Mouse (Mus musculus): ENCODE measurements around the gene Vps25. TPM values are rescaled to one million over a fixed set of nuclear protein-coding genes. Genes with fewer than 3 reads are reported as not detected.

Vps25 gene
- polyA plus RNA-seq, 1 experiment from 2014 or later = 155 TPM

DNA sequence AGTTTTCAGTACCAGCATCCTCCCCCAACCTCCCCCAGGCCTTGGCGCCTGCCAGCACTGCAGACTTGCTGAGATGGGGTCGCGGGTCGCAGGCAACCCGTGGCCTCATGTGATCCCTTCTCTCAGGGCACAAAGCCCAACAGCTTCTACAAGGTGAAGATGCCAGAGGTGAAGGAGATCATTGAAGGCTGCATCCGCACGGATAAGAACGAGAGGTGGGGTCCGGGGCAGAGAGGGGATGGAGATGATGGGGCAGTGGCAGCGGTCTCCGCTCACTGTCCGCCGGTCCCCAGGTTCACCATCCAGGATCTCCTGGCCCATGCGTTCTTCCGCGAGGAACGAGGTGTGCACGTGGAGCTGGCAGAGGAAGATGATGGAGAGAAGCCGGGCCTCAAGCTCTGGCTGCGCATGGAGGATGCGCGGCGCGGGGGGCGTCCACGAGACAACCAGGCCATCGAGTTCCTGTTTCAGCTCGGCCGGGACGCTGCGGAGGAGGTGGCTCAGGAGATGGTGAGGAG is 11.5 kb downstream of the Vps25 start:
- 34% methylated on average over 31 of the region's 31 CpGs for WGBS
- Histone ChIP-seq H3K9me3 (ENCODE audit: control insufficient read depth, low read length) (no peaks in the 10 kb centered on the region), H3K36me3 (ENCODE audit: control insufficient read depth, insufficient read depth, low read length) (no peaks in the 10 kb centered on the region), H3K4me1 (ENCODE audit: control insufficient read depth, insufficient read depth, low read length) (peaks cover 36% of the 10 kb centered on the region), H3K27me3 (replicated peaks; ENCODE audit: control insufficient read depth, insufficient read depth, low read length) (peaks cover 9% of the 10 kb centered on the region; the same call in 1 of the 2 replicates), H3K9ac (ENCODE audit: low read depth, low read length) (peak overlapping the region; percentile 49), H3K4me2 (ENCODE audit: low read depth, low read length) (peak overlapping the region; percentile 44), H3K27ac (ENCODE audit: low read length) (no peak overlapping the region), H3K4me3 (ENCODE audit: low read length) (peak overlapping the region; percentile 27)
- no peak for ATAC-seq

DNA sequence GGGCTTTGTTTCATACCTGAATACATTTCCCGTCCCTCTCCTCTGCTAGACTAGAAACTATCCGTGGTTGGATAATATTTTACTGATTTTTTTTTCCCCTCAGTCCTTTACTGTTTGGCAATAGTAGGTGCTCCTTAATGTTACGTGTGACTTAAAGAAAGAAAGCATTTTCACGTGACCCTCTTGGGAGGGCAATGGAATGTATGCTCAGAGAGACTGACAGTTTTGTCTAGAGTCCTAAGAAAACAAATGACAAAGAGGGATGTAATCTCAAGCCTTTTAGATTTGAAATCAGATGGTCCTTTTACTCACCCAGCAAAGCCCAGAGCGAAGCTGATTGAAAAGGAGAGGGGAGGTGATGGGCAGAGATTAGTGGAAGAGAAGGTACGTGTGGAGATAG is 12.4 kb downstream of the Vps25 start:
- Histone ChIP-seq H3K4me2 (ENCODE audit: low read depth, low read length) (no peak overlapping the region), H3K4me1 (ENCODE audit: control insufficient read depth, insufficient read depth, low read length) (peaks cover 34% of the 10 kb centered on the region), H3K9ac (ENCODE audit: low read depth, low read length) (no peak overlapping the region), H3K27ac (ENCODE audit: low read length) (no peak overlapping the region), H3K27me3 (replicated peaks; ENCODE audit: control insufficient read depth, insufficient read depth, low read length) (peaks cover 9% of the 10 kb centered on the region; the same call in 1 of the 2 replicates), H3K9me3 (ENCODE audit: control insufficient read depth, low read length) (no peaks in the 10 kb centered on the region), H3K36me3 (ENCODE audit: control insufficient read depth, insufficient read depth, low read length) (no peaks in the 10 kb centered on the region), H3K4me3 (ENCODE audit: low read length) (no peak overlapping the region)
- WGBS = 51% methylated on average over 6 of the region's 6 CpGs
- ATAC-seq = no peak

DNA sequence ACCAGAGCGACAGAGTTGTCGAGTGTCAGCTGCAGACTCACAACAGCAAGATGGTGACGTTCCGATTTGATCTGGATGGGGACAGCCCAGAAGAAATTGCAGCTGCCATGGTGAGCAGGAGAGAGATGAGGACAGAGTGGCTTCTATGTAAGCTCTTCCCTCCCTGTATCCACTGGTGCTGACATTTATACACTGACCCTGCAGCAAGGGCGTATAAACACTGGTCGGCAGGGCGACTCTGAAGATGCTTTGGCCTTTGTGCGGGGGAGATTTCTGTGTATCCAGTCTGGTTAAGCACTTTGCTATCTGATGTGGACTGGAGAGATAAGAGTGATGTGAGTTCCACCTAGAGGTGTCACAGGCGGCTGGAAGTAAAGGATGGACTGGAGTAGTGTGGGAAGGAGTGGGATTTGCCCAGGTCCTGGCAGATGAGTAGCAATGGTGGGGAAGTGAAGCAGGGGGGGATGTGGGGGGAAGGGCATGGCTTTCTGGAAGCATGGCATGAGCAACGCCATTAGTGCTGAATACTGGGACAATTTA is 16.1 kb downstream of the Vps25 start:
- Histone ChIP-seq H3K9me3 (ENCODE audit: control insufficient read depth, low read length) (no peaks in the 10 kb centered on the region), H3K9ac (ENCODE audit: low read depth, low read length) (no peak overlapping the region), H3K27me3 (replicated peaks; ENCODE audit: control insufficient read depth, insufficient read depth, low read length) (no peaks in the 10 kb centered on the region), H3K36me3 (ENCODE audit: control insufficient read depth, insufficient read depth, low read length) (no peaks in the 10 kb centered on the region), H3K4me2 (ENCODE audit: low read depth, low read length) (no peak overlapping the region), H3K4me1 (ENCODE audit: control insufficient read depth, insufficient read depth, low read length) (peaks cover 11% of the 10 kb centered on the region), H3K27ac (ENCODE audit: low read length) (no peak overlapping the region), H3K4me3 (ENCODE audit: low read length) (no peak overlapping the region)
- peak; percentile 77 for ATAC-seq
- 20% methylated on average over 10 of the region's 10 CpGs for WGBS

DNA sequence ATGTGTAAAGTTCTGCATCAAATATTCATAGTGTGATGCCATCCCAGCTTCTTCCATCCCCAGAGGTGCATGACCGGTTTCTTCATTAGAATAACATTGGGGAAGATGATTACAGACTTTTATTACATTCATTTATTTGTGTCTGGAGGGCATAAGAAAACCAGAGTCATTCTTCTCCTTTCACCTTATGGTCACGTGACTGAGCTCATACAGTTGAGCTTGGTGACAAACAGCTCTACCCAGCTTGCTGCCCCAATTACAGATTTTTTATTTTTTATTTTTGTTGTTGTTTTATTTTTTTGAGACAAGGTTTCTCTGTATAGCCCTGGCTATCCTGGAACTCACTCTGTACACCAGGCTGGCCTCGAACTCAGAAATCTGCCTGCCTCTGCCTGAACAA is 18.9 kb downstream of the Vps25 start:
- Histone ChIP-seq H3K4me1 (ENCODE audit: control insufficient read depth, insufficient read depth, low read length) (peaks cover 19% of the 10 kb centered on the region), H3K27me3 (replicated peaks; ENCODE audit: control insufficient read depth, insufficient read depth, low read length) (no peaks in the 10 kb centered on the region), H3K4me3 (ENCODE audit: low read length) (no peak overlapping the region), H3K36me3 (ENCODE audit: control insufficient read depth, insufficient read depth, low read length) (no peaks in the 10 kb centered on the region), H3K27ac (ENCODE audit: low read length) (no peak overlapping the region), H3K4me2 (ENCODE audit: low read depth, low read length) (no peak overlapping the region), H3K9me3 (ENCODE audit: control insufficient read depth, low read length) (no peaks in the 10 kb centered on the region), H3K9ac (ENCODE audit: low read depth, low read length) (no peak overlapping the region)
- ATAC-seq = no peak
- WGBS = 88% methylated on average over 3 of the region's 3 CpGs

DNA sequence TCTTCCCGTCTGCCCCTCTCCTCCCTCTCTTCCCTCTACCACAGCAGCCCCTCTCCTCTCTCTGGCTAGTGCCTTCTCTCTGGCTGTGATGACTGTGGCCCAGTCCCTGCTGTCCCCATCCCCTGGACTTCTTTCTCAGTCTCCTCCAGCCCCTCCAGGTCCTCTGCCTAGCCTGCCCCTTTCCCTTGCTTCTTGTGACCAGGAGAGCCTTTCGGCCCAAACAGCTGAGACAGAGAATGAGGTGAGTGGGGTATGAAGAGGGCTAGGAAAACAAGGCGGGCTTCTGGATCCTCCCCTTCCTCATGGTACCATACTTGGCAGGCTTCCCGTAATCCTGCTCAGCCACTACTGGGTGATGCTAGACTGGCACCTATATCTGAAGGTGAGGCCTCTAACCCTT is 21.8 kb downstream of the Vps25 start:
- Histone ChIP-seq H3K4me3 (ENCODE audit: low read length) (no peak overlapping the region), H3K4me2 (ENCODE audit: low read depth, low read length) (no peak overlapping the region), H3K36me3 (ENCODE audit: control insufficient read depth, insufficient read depth, low read length) (no peaks in the 10 kb centered on the region), H3K9me3 (ENCODE audit: control insufficient read depth, low read length) (no peaks in the 10 kb centered on the region), H3K27me3 (replicated peaks; ENCODE audit: control insufficient read depth, insufficient read depth, low read length) (no peaks in the 10 kb centered on the region), H3K27ac (ENCODE audit: low read length) (no peak overlapping the region), H3K9ac (ENCODE audit: low read depth, low read length) (no peak overlapping the region), H3K4me1 (ENCODE audit: control insufficient read depth, insufficient read depth, low read length) (peaks cover 29% of the 10 kb centered on the region)
- ATAC-seq = no peak
- WGBS = 75% methylated on average over 4 of the region's 4 CpGs

DNA sequence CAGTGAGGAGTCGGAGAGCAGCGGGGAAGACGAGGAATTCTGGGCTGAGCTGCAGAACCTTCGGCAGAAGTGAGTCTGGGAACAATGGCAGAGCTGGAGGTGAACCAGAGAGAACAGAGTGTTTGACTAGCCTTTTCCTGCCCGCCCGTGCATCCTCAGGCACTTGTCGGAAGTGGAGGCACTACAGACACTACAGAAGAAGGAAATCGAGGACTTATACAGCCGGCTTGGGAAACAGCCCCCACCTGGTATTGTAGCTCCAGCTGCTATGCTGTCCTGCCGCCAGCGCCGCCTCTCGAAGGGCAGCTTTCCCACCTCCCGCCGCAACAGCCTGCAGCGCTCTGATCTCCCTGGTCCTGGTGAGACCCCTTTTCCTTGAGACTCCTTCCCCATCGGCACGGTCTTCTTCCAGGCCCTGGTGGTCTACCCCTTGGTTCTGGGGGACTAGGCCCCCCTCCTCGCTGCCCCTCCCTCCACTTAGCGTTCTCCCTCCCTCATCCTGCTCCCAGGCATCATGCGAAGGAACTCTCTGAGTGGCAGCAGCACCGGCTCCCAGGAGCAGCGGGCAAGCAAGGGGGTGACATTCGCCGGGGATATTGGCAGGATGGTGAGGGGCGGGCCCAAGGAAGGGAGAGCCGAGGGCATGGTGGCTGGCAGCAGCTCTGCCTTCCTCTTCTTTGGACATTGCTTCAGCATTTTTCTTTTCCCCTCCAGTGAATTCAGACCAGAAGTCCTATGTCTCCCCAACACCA is 23.0 kb downstream of the Vps25 start:
- Histone ChIP-seq H3K4me3 (ENCODE audit: low read length) (peak overlapping the region; percentile 63), H3K9ac (ENCODE audit: low read depth, low read length) (peak overlapping the region; percentile 68), H3K27ac (ENCODE audit: low read length) (peak overlapping the region; percentile 84), H3K4me1 (ENCODE audit: control insufficient read depth, insufficient read depth, low read length) (peaks cover 29% of the 10 kb centered on the region), H3K4me2 (ENCODE audit: low read depth, low read length) (peak overlapping the region; percentile 82), H3K9me3 (ENCODE audit: control insufficient read depth, low read length) (no peaks in the 10 kb centered on the region), H3K27me3 (replicated peaks; ENCODE audit: control insufficient read depth, insufficient read depth, low read length) (no peaks in the 10 kb centered on the region), H3K36me3 (ENCODE audit: control insufficient read depth, insufficient read depth, low read length) (no peaks in the 10 kb centered on the region)
- no peak for ATAC-seq
- WGBS = 44% methylated on average over 26 of the region's 27 CpGs

DNA sequence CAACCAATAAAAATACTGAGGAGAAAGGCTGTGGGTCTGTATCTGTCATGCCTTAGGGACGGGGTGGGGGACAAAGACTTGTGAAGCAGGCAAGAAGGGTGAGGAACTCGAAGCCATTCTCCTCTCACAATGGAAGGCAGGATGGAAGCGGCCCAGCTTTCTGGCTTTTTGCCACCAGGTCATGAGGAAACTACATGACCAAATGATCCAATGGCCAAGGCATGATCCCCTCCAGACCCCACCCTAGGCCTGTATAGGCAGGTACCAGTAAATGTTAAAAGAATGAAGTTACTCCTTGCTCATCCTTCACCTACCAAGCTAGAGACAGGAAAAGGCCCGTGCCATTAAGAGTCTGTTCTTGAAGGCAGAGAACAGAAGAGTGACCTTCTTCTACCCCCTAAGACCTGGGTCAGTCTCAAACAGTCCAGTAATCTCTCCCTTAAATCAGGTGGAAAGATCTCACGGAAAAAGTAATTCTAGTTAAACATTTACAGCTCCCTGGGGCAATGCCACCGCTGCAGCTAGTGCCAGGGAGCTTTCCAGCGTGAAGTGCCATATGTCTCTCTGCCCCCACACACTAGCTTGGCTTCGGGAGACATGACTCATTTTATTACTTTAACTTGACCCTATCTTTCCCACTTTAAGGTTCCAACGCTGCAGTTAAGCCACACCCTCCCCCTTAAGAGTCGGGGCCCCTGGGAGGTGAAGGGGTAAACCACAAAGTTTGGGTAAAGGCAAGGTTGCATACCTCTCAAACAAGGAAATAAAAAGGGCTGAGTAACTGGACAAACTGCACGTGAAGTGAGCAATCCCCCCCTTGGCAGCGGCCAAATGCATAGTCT is 24.1 kb downstream of the Vps25 start:
- peaks cover 29% of the 10 kb centered on the region for H3K4me1 ChIP-seq (ENCODE audit: control insufficient read depth, insufficient read depth, low read length)
- peak overlapping the region; percentile 84 for H3K27ac ChIP-seq (ENCODE audit: low read length)
- H3K9ac ChIP-seq (ENCODE audit: low read depth, low read length) = peak overlapping the region; percentile 68
- peak overlapping the region; percentile 82 for H3K4me2 ChIP-seq (ENCODE audit: low read depth, low read length)
- 42% methylated on average over 12 of the region's 12 CpGs for WGBS
- peak overlapping the region; percentile 63 for H3K4me3 ChIP-seq (ENCODE audit: low read length)
- H3K36me3 ChIP-seq (ENCODE audit: control insufficient read depth, insufficient read depth, low read length) = no peaks in the 10 kb centered on the region
- H3K9me3 ChIP-seq (ENCODE audit: control insufficient read depth, low read length) = no peaks in the 10 kb centered on the region
- H3K27me3 ChIP-seq (replicated peaks; ENCODE audit: control insufficient read depth, insufficient read depth, low read length) = no peaks in the 10 kb centered on the region
- peak; percentile 78 for ATAC-seq

DNA sequence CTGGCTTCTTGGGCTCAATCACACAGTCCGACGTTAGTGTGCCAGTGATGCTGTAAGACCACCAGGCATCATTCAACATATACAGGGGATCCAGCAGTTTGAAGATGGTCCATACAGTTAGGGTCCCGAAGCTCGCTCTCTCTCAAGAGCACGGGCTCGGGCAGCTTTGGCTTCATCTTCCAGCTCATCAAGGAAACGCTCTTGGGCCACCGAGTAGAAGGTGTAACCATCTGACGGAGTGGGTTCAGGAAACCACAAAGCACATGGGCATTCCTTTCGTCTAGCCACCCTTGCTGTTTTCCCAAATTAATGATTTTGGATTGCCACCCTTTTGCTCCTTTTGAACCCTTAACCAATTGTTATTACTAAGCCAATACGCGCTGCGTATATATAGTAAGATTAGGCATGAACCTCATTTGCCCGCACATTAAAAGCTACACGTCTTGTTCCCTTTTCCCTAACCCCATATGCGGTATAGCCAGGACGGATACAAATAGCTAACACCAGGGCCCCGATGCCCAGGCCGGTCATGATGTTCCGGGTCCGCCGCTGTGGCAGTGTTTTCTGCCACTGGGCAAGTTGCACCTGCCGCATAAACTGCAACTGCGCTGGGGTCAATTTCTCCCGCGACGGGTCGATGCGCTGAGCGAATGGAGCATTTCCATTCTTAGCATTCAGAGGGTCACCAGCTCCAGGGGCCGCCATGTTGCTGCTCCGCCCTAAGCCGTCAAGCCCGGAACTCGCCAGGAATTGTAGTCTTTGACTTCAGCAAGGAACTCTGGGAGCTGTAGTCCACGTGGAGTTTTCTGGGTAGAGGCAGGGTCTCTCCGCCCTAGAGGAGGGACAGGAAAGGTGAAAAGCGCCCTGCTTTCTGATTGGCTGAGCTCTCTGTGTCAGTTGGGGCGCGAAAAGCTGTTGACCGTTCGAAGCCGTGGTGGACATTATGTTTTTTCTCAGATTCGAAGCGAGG is 25.0 kb downstream of the Vps25 start, which contains the start of the genes Cntd1 and Coa3:
TSS of gene Cntd1 (plus strand) at position 790 of the 970 bp plus-strand sequence.
TSS of gene Coa3 (minus strand) at position 892 of the 970 bp plus-strand sequence.
- WGBS = 7% methylated on average over 45 of the region's 45 CpGs
- Histone ChIP-seq H3K9ac (ENCODE audit: low read depth, low read length) (peak within 1 kb of the TSS; percentile 68), H3K4me3 (ENCODE audit: low read length) (peak within 1 kb of the TSS; percentile 63), H3K9me3 (ENCODE audit: control insufficient read depth, low read length) (no peaks in the 10 kb centered on the region), H3K27me3 (replicated peaks; ENCODE audit: control insufficient read depth, insufficient read depth, low read length) (no peaks in the 10 kb centered on the region), H3K36me3 (ENCODE audit: control insufficient read depth, insufficient read depth, low read length) (no peaks in the 10 kb centered on the region), H3K27ac (ENCODE audit: low read length) (peak within 1 kb of the TSS; percentile 84), H3K4me1 (ENCODE audit: control insufficient read depth, insufficient read depth, low read length) (peaks cover 29% of the 10 kb centered on the region), H3K4me2 (ENCODE audit: low read depth, low read length) (peak within 1 kb of the TSS; percentile 82)
- peak; percentile 91 for ATAC-seq
